Mouse (Mus musculus) lung, postnatal 4 days (tissue): ENCODE data around the gene P2ry2.

Experiments
- DNase-seq, 2 experiments: peaks; one replicate each; pipeline ENCODE4 v3.0.0; 2021

The P2ry2 gene

GRCm38 (mm10) chr7:101017492-101017891 is 4.8 kb upstream of the P2ry2 start:
- no peak for DNase-seq

DNA sequence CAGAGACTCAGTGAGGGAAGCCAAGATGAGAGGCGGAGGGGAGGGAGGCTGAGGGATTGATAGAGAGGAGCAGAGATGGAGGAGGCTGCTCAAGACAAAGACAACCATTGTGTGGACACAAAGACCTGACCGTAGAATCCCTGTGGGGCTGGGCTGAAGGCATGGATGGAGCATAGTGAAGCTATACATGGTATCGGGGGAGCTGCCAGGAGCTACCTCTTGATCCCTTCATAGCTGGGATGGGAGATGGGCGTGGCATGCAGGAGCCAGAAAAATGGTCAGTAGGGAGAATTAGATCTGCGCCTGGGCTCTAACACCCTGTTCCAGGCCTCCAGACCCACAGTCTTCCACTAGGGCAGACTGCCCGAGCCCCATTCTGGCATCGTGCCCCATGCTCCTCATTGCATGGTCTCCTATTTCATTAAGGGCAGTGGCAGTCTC is 4.4 kb upstream of the P2ry2 start:
- no peak for DNase-seq

DNA sequence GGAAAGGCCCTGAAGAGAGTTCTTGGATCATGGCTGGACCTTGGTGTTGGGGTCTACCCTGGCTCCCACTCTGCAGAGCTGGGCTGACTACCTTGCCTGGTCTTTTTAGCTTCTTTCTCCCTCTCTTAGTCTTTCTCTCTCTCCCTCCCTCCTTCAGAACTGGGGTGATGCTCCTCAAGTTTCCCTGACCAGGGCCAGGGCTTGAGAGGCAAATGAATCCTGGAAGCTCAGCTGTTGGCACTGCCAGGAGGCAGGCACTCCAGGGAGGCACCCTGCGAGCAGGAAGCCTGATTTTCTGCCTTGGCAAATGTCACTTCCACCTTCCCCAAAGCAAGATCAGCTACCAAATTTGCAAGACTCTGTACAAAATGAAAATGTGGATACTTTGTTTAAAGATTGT is 2.3 kb upstream of the P2ry2 start:
- no peak for DNase-seq

- no peak for DNase-seq
Measured at GRCm38 (mm10) chr7:101014041-101014440, 1.4 kb upstream of the P2ry2 start.

- DNase-seq: peak; percentile 90 to 93
Measured at GRCm38 (mm10) chr7:101011681-101012367, 842 bp downstream of the P2ry2 start.

DNA sequence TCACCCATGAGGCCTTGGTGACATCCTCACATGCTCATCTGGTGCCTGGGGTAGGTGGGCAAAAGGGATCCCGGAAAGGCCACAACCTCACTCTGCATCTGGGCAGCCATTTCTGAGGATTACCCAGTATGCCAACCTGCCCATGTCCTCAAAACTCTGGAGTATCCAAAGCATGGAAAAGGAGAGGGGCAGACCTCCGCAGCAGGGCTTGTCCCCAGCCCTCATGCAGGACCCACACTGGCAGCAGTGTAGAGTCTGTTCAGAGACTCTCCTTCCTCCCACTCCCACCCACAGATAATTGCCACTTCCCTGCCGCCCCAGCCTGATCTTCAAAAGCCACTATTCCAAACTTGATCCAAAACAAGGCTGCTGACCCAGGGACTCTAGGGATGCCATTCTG is 1.9 kb downstream of the P2ry2 start:
- DNase-seq: no peak

GRCm38 (mm10) chr7:101006201-101006600 is 6.5 kb downstream of the P2ry2 start:
- peak; percentile 31 to 45 for DNase-seq

DNA sequence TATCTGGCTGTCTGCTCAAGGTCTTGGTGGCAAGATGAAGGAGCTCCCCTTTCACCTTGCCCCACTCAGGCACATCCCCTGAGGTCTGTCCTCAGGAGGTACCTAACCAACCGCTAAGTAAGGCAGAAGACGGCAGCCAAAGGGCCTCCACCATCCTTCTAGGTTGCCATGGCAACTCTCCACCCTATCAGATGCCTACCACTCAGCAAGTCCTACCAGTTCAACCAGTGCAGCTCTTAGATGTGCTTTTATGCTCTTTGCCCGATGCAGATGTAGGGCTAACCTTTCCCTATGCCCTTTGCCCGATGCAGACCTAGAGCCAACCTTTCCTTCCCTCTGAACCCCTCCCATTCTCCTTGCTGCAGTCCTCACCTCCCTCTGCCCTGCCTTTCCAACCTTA is 7.5 kb downstream of the P2ry2 start:
- DNase-seq: no peak

- DNase-seq: peak; percentile 31 to 65
Measured at GRCm38 (mm10) chr7:101003442-101004326, 9.0 kb downstream of the P2ry2 start.

DNA sequence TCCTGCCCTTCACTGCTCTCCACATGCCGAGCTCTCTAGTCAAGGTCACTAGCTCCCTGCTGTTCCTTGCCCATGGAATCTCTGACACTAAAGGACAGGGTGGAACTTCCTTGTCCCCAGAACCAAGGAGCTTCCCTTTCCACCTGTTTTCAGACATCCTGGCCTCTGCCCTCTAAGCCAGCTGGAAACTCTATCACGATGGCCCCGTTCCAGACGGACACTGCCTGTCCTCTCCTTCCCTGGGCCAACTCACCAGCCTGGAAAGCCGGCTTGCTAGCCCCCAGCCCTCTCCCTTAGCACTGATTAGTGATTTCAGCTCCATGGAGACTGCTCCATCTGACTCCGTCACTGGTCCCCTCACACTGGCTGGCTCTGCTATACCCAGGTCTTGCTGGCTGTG is 10.4 kb downstream of the P2ry2 start:
- DNase-seq: no peak

DNA sequence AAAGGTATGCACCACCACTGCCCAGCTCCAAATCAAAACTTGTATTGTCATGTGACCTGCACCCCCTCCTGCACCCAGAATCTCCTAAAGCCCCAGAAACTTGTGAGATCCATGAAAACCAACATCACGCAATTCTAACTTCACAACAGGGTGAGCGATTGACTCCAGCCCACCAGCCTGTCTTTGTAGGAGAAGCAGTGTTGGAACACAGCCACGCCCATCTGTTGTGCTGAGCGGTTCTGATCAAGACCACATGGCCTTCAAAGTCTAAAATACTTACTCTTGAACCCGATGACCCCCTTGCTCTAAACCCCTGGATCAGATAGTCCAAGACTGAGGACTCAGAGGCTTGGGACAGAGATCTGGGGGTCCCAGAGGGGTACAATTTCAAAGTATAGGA is 13.0 kb downstream of the P2ry2 start:
- DNase-seq: peak in 1 of 2 experiments; percentile 49

DNA sequence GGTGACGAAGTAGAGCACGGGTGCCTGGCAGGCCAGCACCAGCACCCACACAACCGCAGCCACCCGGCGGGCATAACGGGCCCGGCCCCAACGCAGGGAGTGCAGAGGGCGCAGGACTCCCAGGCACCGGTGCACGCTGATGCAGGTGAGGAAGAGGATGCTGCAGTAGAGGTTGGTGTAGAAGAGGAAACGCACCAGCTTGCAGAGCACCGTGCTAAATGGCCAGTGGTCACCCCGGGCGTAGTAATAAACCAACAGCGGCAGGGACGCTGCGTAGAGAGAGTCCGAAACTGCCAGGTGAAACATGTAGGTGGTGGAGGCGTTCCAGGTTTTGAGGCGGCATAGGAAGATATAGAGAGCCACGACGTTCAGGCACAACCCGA is 14.1 kb downstream of the P2ry2 start:
- no peak for DNase-seq

DNA sequence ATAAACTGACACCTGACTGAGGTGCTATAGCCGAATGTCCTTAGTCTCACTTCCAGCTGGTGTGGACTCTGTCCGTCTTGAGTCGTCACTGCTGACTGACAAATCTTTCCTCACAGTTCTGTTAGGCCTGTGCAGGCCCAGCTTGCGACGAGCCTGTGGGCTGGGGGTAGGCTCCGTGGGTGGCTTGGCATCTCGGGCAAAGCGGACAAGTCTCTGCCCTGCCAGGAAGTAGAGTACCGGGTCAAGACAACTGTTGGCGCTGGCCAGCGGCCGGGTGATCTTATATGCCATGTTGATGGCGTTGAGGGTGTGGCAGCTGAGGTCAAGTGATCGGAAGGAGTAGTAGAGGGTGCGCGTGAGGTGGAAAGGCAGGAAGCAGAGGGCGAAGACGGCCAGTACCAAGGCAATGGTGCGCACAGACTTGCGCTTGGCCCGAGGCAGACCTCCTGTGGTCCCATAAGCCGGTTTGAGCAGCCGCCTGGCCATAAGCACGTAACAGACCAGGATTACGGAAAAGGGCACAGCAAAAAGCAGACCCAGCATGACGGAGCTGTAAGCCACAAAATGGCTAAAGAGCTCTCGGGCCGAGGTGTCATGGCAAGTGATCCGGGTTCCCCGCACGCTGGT is 14.6 kb downstream of the P2ry2 start:
- DNase-seq: no peak

- DNase-seq: no peak
Measured at GRCm38 (mm10) chr7:100997215-100997614, 15.5 kb downstream of the P2ry2 start.

DNA sequence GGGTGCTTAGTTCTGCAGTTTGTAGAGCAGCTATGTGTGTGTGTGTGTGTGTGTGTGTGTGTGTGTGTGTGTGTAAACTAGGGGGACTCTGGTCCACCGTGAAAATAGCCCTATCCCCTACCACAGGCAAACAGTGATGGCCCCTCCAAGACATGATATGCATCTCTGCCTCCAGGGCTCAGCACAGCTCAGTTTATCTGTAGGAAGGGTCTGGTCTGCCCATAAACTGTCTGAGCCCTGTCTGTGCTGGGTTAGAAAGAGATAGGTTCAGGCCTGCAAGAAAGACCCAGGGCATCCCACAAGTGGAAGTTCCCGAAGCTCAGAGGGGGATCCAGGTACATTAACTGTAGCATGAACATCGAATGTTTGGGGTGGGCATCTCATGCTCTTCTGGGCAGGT is 16.7 kb downstream of the P2ry2 start:
- DNase-seq: no peak

DNA sequence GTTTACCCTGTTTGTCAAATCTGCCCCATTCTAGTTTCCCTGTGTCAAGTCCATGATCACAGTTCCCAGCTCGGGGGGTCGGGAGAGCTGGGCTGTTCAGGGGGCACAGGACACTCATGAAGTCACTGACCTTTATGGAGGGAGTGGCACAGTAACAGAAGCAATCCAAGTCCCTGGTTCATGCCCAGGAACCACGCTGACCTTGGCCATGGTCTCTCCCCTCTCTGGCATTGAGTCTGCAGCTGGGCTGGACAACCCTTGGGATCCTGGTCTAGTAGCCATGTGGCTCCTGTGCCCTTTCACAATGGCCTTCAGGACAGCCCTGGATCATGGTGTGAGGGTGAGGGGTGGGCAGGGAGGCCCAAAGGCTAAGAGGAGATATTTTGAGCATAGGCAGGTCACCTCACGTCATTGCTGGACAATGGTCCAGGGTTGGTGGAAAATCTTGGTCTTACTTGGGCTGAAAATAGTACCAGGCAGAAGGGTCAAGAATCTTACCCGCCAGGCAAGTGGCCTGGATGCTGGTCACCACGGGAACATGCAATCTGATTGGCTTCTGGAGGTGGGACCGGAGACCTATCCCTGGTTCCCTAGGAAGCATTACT is 17.3 kb downstream of the P2ry2 start:
- DNase-seq: no peak

GRCm38 (mm10) chr7:100993166-100993565 is 19.5 kb downstream of the P2ry2 start:
- peak; percentile 57 to 59 for DNase-seq

- DNase-seq: peak in 1 of 2 experiments; percentile 37
Measured at GRCm38 (mm10) chr7:100991972-100992371, 20.7 kb downstream of the P2ry2 start.

GRCm38 (mm10) chr7:100990636-100991311 is 21.9 kb downstream of the P2ry2 start:
- DNase-seq: peak; percentile 57 to 71

DNA sequence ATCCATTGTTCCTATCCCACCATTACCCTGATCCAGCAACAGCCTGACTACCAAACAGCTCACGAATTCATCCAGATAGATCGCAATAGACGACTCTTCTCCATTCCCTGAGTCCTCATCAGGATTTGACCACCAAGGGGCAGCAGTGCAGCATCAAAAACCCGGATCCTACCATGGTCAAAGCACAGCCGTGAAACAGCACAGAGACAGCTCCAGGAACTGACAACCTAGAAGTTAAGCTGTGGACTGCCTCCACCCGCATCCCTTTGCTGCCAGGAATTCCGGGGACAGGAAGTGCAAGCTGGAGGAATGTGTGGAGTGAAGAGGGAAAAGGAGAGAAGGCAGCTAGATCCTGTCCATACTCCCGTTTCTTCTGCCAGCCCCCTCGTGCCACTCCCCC is 24.6 kb downstream of the P2ry2 start:
- peak; percentile 90 to 92 for DNase-seq

- DNase-seq: peak; percentile 61 to 86
Measured at GRCm38 (mm10) chr7:100984452-100985395, 27.9 kb downstream of the P2ry2 start.
